Mouse (Mus musculus): ENCODE data around the gene Ppp4r2. TPM values are rescaled to one million over a fixed set of nuclear protein-coding genes. Genes with fewer than 3 reads are reported as not detected.

Gene Ppp4r2
- polyA plus RNA-seq, 1 experiment from 2014 or later, result 40.3 TPM

GRCm38 (mm10) chr6:100823356-100823755, 10.1 kb upstream of the Ppp4r2 start:
- Histone ChIP-seq H3K4me3 (ENCODE audit: low read depth, low read length) (no peak overlapping the region), H3K4me1 (replicated peaks; ENCODE audit: control insufficient read depth, insufficient read depth, low read length) (no peaks in the 10 kb centered on the region), H3K27ac (ENCODE audit: low read depth, low read length) (no peak overlapping the region), H3K27me3 (ENCODE audit: control insufficient read depth, insufficient read depth, low read length) (no peaks in the 10 kb centered on the region), H3K9ac (ENCODE audit: low read length) (no peak overlapping the region), H3K4me2 (ENCODE audit: low read depth, low read length, severe bottlenecking) (no peak overlapping the region), H3K36me3 (ENCODE audit: control insufficient read depth, insufficient read depth, low read length) (no peaks in the 10 kb centered on the region), H3K9me3 (ENCODE audit: control insufficient read depth, low read length) (no peaks in the 10 kb centered on the region)
- 80% methylated on average over 1 of the region's 1 CpGs for WGBS
- DNase-seq (ENCODE audit: low spot score) (no peak), ATAC-seq (replicated peaks; ENCODE audit: low FRiP score) (no peak)

- ATAC-seq (replicated peaks; ENCODE audit: low FRiP score), result no peak
- H3K36me3 ChIP-seq (ENCODE audit: control insufficient read depth, insufficient read depth, low read length), result no peaks in the 10 kb centered on the region
Observed at GRCm38 (mm10) chr6:100824381-100824965, 8.9 kb upstream of the Ppp4r2 start.

GRCm38 (mm10) chr6:100826046-100826445, 7.4 kb upstream of the Ppp4r2 start:
- no peaks in the 10 kb centered on the region for H3K27me3 ChIP-seq (ENCODE audit: control insufficient read depth, insufficient read depth, low read length)
- no peaks in the 10 kb centered on the region for H3K4me1 ChIP-seq (replicated peaks; ENCODE audit: control insufficient read depth, insufficient read depth, low read length)
- no peaks in the 10 kb centered on the region for H3K36me3 ChIP-seq (ENCODE audit: control insufficient read depth, insufficient read depth, low read length)
- H3K27ac ChIP-seq (ENCODE audit: low read depth, low read length), result no peak overlapping the region
- H3K4me2 ChIP-seq (ENCODE audit: low read depth, low read length, severe bottlenecking), result no peak overlapping the region
- ATAC-seq (replicated peaks; ENCODE audit: low FRiP score) (no peak), DNase-seq (ENCODE audit: low spot score) (no peak)
- H3K9me3 ChIP-seq (ENCODE audit: control insufficient read depth, low read length), result no peaks in the 10 kb centered on the region
- WGBS, result 91% methylated on average over 6 of the region's 6 CpGs
- H3K4me3 ChIP-seq (ENCODE audit: low read depth, low read length), result no peak overlapping the region
- H3K9ac ChIP-seq (ENCODE audit: low read length), result no peak overlapping the region

More at GRCm38 (mm10) chr6:100824381-100824965, 8.9 kb upstream of the Ppp4r2 start:
- Histone ChIP-seq H3K27ac (ENCODE audit: low read depth, low read length) (no peak overlapping the region), H3K4me3 (ENCODE audit: low read depth, low read length) (no peak overlapping the region), H3K4me2 (ENCODE audit: low read depth, low read length, severe bottlenecking) (no peak overlapping the region), H3K9ac (ENCODE audit: low read length) (no peak overlapping the region), H3K9me3 (ENCODE audit: control insufficient read depth, low read length) (no peaks in the 10 kb centered on the region), H3K4me1 (replicated peaks; ENCODE audit: control insufficient read depth, insufficient read depth, low read length) (no peaks in the 10 kb centered on the region), H3K27me3 (ENCODE audit: control insufficient read depth, insufficient read depth, low read length) (no peaks in the 10 kb centered on the region)
- 72% methylated on average over 7 of the region's 7 CpGs for WGBS
- DNase-seq (ENCODE audit: low spot score), result no peak

- H3K27ac ChIP-seq (ENCODE audit: low read depth, low read length), result no peak overlapping the region
- no peak for ATAC-seq (replicated peaks; ENCODE audit: low FRiP score)
- H3K4me2 ChIP-seq (ENCODE audit: low read depth, low read length, severe bottlenecking), result no peak overlapping the region
- no peak overlapping the region for H3K9ac ChIP-seq (ENCODE audit: low read length)
- no peaks in the 10 kb centered on the region for H3K4me1 ChIP-seq (replicated peaks; ENCODE audit: control insufficient read depth, insufficient read depth, low read length)
- no peak overlapping the region for H3K4me3 ChIP-seq (ENCODE audit: low read depth, low read length)
- no peaks in the 10 kb centered on the region for H3K27me3 ChIP-seq (ENCODE audit: control insufficient read depth, insufficient read depth, low read length)
- no peaks in the 10 kb centered on the region for H3K36me3 ChIP-seq (ENCODE audit: control insufficient read depth, insufficient read depth, low read length)
- H3K9me3 ChIP-seq (ENCODE audit: control insufficient read depth, low read length), result no peaks in the 10 kb centered on the region
- no peak for DNase-seq (ENCODE audit: low spot score)
- WGBS, result 95% methylated on average over 7 of the region's 7 CpGs
Observed at GRCm38 (mm10) chr6:100828565-100828964, 4.9 kb upstream of the Ppp4r2 start.

- DNase-seq (ENCODE audit: low spot score) (no peak), ATAC-seq (replicated peaks; ENCODE audit: low FRiP score) (no peak)
- no peaks in the 10 kb centered on the region for H3K4me1 ChIP-seq (replicated peaks; ENCODE audit: control insufficient read depth, insufficient read depth, low read length)
- H3K4me3 ChIP-seq (ENCODE audit: low read depth, low read length), result no peak overlapping the region
- no peak overlapping the region for H3K4me2 ChIP-seq (ENCODE audit: low read depth, low read length, severe bottlenecking)
- no peaks in the 10 kb centered on the region for H3K27me3 ChIP-seq (ENCODE audit: control insufficient read depth, insufficient read depth, low read length)
- no peak overlapping the region for H3K9ac ChIP-seq (ENCODE audit: low read length)
- no peaks in the 10 kb centered on the region for H3K36me3 ChIP-seq (ENCODE audit: control insufficient read depth, insufficient read depth, low read length)
- WGBS, result 85% methylated on average over 5 of the region's 5 CpGs
- no peaks in the 10 kb centered on the region for H3K9me3 ChIP-seq (ENCODE audit: control insufficient read depth, low read length)
- H3K27ac ChIP-seq (ENCODE audit: low read depth, low read length), result no peak overlapping the region
Observed at GRCm38 (mm10) chr6:100829770-100830169, 3.7 kb upstream of the Ppp4r2 start.

- no peak overlapping the region for H3K9ac ChIP-seq (ENCODE audit: low read length)
- H3K4me1 ChIP-seq (replicated peaks; ENCODE audit: control insufficient read depth, insufficient read depth, low read length), result no peaks in the 10 kb centered on the region
- no peak for ATAC-seq (replicated peaks; ENCODE audit: low FRiP score)
- H3K4me3 ChIP-seq (ENCODE audit: low read depth, low read length), result no peak overlapping the region
- WGBS, result 92% methylated on average over 3 of the region's 3 CpGs
- no peak overlapping the region for H3K27ac ChIP-seq (ENCODE audit: low read depth, low read length)
- no peak overlapping the region for H3K4me2 ChIP-seq (ENCODE audit: low read depth, low read length, severe bottlenecking)
- H3K36me3 ChIP-seq (ENCODE audit: control insufficient read depth, insufficient read depth, low read length), result peaks cover 6% of the 10 kb centered on the region; the same call in 1 of the 2 replicates
- no peaks in the 10 kb centered on the region for H3K27me3 ChIP-seq (ENCODE audit: control insufficient read depth, insufficient read depth, low read length)
- DNase-seq (ENCODE audit: low spot score), result no peak
- H3K9me3 ChIP-seq (ENCODE audit: control insufficient read depth, low read length), result no peaks in the 10 kb centered on the region
Observed at GRCm38 (mm10) chr6:100831188-100831587, 2.2 kb upstream of the Ppp4r2 start.

- DNase-seq (ENCODE audit: low spot score) (no peak), ATAC-seq (replicated peaks; ENCODE audit: low FRiP score) (no peak)
- Histone ChIP-seq H3K27me3 (ENCODE audit: control insufficient read depth, insufficient read depth, low read length) (no peaks in the 10 kb centered on the region), H3K4me2 (ENCODE audit: low read depth, low read length, severe bottlenecking) (no peak overlapping the region), H3K36me3 (ENCODE audit: control insufficient read depth, insufficient read depth, low read length) (peaks cover 10% of the 10 kb centered on the region; the same call in 1 of the 2 replicates), H3K9me3 (ENCODE audit: control insufficient read depth, low read length) (no peaks in the 10 kb centered on the region), H3K9ac (ENCODE audit: low read length) (no peak overlapping the region), H3K27ac (ENCODE audit: low read depth, low read length) (no peak overlapping the region), H3K4me1 (replicated peaks; ENCODE audit: control insufficient read depth, insufficient read depth, low read length) (no peaks in the 10 kb centered on the region), H3K4me3 (ENCODE audit: low read depth, low read length) (no peak overlapping the region)
- 92% methylated on average over 6 of the region's 6 CpGs for WGBS
Observed at GRCm38 (mm10) chr6:100831751-100832150, 1.7 kb upstream of the Ppp4r2 start.

GRCm38 (mm10) chr6:100833811-100834481, 524 bp downstream of the Ppp4r2 start:
- H3K27ac ChIP-seq (ENCODE audit: low read depth, low read length), result peak overlapping the region; percentile 63
- under 1% methylated on average over 42 of the region's 72 CpGs for WGBS
- ATAC-seq (replicated peaks; ENCODE audit: low FRiP score) (peak; percentile 91), DNase-seq (ENCODE audit: low spot score) (peak; percentile 86)
- H3K9me3 ChIP-seq (ENCODE audit: control insufficient read depth, low read length), result no peaks in the 10 kb centered on the region
- peak overlapping the region; percentile 73 for H3K9ac ChIP-seq (ENCODE audit: low read length)
- peaks cover 14% of the 10 kb centered on the region; the same call in 1 of the 2 replicates for H3K36me3 ChIP-seq (ENCODE audit: control insufficient read depth, insufficient read depth, low read length)
- H3K4me1 ChIP-seq (replicated peaks; ENCODE audit: control insufficient read depth, insufficient read depth, low read length), result no peaks in the 10 kb centered on the region; the same call in 1 of the 2 replicates
- peak overlapping the region; percentile 51 for H3K4me2 ChIP-seq (ENCODE audit: low read depth, low read length, severe bottlenecking)
- no peaks in the 10 kb centered on the region for H3K27me3 ChIP-seq (ENCODE audit: control insufficient read depth, insufficient read depth, low read length)
- peak overlapping the region; percentile 87 for H3K4me3 ChIP-seq (ENCODE audit: low read depth, low read length)

Measured in forebrain, embryonic 11.5 days (tissue).